Mouse (Mus musculus) ES-CJ7 (cell line): Measurements from ENCODE around the gene Fam229a.
A peak's percentile ranks its signal among the peaks of the same experiment; 100 is the strongest.
"Not testable (repeated sequence)": the region's sequence is repeated elsewhere in the genome, so short reads cannot be mapped to it uniquely, and the experiment has no call there.

Source experiments
- DNase-seq: peaks from one replicate; pipeline ENCODE4 v3.0.0; 2011; ENCODE audit warnings: low read depth, low spot score

Gene Fam229a

DNA sequence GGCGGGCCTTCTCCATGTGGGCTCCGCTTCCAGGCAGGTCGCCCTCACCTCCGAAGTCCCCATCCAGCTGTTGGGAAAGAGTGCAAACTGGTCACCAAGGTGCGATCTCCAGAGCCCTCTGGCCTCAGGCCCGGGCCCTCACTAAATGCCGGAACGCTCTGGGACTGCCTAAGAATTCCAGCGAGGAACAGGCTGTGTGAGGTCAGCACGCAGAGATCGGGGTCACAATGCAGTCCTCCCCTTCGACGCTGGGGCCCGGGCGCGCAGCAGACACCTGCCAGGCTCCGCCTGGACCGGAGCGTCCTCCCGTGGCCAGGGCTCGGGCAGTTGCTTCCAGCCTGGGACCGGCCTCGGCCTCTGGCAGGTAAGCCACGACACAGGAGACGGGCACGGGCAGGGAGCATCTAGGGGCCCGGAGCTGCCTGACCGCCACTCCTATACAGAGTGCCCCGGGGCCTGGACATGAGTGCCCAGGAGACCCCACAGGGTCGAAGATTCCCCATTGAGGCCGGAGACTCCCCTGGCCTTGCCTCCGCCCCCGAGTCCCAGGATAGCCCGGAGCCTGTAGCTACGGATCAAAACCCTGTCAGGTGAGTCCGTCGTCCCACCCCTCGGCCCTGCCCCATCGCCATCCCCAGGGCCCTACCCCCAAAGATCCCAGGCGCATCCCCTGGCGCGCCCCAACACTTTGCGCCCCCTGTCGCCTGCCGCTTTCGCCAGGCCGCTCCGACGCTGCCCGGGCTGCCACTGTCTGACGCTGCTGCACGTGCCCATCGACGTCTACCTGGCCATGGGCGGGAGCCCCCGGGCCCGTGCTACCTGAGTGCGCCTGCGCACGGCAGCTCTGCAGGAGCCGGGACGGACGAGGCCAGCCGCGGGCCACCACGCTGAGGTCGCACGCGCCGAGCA lies at the start of gene Fam229a, which contains the start of gene Tssk3:
TSS of gene Fam229a (plus strand) at position 219 of the 909 bp plus-strand sequence.
TSS of gene Tssk3 (minus strand) at position 51 of the 909 bp plus-strand sequence.
- DNase-seq = peak; percentile 52

DNA sequence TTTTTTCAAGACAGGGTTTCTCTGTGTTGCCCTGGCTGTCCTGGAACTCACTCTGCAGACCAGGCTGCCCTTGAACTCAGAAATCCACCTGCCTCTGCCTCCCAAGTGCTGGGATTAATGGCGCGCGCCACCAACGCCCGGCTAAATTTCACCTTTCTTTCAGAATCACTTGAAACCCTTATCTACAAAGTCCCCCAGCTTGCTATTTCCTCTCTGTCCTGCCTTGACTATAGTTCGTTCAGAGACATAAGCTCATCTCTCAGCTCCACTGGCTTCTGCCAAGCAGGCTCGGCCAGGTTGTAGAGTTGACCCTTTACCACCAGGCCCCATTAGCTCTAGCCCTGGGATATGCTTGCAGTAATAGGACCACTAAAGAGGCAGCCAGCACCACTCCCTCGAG lies 43.6 kb upstream of the Fam229a start:
- no peak for DNase-seq

DNA sequence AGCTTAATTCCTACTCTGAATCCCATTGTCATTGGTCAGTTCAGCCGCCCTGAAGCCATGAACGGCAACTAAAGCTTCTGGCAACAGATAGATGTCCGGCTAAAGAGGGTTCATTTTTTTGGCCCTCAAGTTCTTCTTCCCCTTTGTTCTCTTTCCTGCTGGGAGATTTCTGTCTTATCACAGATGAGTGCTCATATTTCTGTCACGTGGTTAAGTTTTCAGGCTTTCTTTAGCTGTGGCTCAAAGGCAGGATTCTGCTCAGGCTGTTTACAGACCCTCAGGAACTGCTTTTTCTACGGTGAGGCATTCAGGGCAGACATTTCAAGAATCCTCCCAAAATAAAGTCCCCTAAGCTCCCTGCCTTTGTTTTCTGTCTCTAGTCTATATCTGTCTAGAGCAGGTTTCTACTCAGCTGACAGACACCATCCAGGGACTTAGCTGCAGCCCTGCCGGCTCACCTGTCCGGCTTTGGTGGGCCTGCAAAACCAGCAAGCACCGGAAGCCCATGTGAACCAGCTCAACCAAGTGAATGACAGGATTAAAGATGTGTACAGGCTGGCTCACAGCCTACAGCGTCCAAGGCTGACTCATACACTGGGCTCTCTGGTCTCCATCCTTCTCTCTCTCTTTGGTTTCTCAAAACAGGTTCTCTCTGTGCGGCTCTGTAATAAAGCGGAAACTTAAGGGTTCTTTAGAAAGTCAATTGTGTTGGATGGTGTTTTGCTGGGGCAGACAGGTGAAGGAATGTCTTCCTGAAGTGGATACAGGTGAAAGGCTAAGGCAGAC lies 43.0 kb upstream of the Fam229a start:
- DNase-seq = no peak

DNA sequence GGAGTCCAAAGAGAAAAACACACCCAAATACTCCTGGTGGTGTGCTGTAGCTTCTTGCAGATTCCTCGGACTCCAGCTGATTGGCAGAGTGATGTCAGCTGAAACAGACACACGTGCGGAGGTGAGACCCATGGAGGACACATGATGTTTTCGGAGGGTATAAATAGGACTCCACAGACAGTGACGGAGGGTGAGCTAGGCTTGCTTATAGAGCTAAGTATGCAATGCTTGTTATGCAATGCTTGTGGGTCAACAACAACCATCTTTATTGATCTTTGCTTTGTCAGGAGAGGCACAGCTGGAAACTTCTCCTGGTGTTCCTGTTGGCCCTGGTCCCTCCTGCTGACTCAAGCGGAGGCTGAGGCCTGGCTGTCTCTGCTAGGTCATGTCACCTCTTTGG lies 42.3 kb upstream of the Fam229a start:
- DNase-seq = no peak

DNA sequence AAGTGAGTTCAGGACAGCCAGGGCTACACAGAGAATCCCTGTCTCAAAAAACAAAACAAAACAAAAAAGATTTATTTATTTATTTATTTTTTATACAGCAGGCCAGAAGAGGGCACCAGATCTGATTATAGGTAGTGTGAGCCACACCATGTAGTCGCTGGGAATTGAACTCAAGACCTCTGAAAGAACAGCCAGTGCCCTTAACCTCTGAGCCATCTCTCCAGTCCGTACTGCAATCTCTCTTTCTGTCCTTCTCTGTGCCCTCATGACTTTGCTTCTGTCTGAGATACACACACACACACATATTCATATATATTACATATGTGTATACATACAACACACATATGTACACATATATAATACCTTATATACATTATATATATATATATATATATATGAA lies 40.1 kb upstream of the Fam229a start:
- DNase-seq = no peak

DNA sequence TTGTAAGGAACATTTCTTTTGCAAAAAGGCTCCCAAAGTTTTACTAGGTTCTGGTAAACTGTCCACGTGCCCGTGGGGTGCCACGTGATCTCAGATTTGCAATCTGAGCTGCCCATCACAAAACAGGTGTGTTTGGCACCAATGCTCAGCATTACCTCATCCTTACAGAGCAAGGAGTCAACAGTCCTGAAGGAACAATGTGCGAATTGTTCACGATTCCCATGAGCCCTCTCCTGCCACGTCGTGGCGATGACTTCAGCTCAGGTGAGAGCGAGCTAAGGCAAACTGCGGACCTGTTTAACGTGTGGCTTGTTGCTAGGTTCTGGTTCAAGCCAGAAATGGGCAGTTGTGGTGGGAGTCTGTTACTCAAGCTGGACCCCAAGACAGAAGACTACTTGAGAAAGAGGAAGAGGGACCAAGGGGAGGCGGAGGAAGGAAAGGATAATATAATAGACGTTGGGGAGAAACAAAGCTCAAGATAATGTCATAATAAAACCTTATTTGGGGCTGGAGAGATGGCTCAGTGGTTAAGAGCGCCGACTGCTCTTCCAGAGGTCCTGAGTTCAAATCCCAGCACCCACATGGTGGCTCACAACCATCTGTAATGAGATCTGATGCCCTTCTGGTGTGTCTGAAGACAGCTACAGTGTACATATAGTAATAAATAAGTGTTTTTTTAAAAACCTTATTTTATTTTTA lies 39.4 kb upstream of the Fam229a start:
- DNase-seq = peak; percentile 41

DNA sequence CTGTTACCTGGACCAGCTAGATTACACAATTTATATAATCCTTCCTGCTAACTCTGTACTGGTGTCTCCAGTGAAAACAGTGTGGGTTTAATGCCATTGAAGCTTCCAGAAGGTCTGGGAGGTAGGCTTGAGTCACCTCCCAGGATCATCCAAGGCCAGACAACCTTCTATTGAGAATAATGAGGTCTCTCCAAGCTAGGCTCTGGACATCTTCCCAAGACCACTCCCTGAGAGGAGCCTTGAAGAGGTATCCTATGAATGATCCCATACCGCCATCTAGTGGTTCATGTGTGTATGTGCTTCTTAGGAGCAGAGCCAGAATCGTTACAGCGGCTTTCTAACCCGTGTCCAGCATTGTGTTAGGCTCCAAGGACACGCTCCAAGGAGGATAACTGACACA lies 35.7 kb upstream of the Fam229a start:
- DNase-seq = peak; percentile 93

DNA sequence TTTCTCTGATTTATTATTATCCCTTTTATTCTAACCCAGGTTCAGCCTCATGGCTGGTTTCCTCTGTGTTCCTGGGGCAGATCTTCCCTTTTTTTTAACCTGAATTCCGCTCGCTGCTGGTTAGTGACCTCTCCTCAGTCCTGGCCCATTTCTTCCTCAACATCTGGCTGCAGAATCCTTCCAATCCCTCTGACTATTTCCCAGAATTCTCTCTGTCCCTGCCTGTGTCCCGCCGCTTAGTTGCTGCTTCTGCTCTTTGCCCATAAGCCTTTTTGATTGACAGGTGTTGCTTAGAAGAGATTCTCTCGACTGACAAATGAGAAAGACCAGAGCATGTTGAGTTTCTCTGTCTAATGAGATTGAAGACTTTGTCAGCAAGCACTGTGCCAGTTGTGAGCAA lies 34.9 kb upstream of the Fam229a start:
- no peak for DNase-seq

DNA sequence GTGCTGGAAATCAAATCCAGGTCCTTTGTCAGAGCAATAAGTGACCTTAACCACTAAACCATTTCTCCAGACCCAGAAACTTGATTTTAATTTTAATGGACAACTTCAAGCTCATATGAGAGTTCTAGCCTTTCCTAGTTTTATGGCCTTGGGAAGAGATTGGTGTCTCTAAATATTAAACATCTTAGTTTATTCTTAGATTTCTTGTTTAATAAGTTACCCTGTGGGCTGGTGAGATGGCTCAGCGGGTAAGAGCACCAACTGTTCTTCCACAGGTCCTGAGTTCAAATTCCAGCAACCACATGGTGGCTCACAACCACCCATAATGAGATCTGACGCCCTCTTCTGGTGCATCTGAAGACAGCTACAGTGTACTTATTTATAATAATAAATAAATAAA lies 33.7 kb upstream of the Fam229a start:
- DNase-seq = not testable (repeated sequence)

DNA sequence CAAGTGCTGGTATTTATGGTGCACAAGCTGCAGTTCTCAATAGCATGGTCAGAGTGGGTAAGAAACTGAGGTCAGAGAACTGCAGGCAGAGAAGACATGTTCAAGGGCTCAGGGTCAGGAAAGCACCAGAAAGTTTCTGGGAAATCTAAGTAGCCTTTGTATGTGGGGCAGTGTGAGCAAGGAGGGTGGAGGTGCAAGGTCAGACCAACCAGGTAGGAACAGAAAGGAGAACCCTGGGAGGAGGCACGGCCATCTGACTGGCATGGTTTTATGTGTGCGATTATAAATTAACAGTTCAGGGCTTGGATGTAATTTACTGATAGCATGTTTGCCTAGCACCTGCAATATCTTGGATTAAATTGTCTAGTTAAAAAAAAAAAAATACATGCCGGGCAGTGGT lies 31.3 kb upstream of the Fam229a start:
- no peak for DNase-seq

DNA sequence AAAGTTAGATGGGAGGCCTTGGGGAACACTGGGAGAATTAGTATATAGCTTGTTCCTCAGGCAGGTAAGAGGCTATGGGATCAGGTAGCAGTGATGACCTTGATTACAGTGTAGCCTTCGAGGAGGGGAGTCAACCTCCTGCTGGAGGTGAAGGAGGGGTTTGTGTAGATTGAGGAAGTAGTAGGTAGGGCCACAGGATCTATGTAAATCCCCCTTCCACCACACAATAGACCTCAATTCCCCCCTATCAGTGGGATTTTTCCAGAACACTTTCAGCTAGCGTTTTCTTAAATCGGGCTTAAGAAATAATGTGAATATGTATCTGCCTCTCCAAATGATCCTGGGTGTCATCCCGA lies 30.2 kb upstream of the Fam229a start:
- peak; percentile 69 for DNase-seq

DNA sequence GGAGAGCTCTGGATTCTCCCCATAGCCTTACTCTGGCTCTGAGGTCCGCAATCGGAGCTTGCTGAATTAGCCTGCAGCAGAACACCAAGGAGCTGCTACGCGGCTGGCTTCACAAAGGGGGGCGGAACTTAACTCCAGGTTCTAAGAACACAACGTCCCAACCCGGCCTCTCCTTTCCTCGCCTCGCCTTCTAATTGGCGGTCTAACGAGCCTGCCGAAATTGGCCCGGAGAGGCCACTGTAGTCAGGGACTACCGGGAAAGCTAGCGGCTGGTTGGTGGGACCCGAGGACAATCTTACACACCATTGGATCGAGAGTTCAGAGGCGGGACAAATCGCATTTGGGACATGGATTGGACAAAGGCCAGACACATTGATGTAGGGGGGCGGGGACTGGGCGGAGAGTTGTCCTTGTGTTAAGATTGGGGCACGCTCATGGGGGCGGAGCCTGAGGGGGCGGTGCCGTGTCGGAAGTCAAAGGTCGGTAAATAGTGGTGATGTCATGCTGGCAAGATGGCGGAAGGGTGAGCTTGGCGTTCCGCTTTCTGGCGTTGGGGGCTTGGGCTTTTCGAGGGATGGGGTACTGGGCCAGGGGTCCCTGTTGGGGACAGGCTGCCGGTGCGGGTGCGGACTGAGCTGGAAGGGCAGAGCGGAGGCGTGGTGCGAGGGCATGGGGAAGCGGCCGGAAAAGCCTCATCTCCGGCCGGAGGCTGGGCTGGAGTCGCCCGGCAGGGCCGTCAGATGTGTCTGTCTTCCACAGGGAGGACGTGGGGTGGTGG lies 29.6 kb upstream of the Fam229a start, which contains the start of gene Bsdc1:
TSS of gene Bsdc1 (plus strand) at position 399 of the 778 bp plus-strand sequence.
- DNase-seq = peak; percentile 100

DNA sequence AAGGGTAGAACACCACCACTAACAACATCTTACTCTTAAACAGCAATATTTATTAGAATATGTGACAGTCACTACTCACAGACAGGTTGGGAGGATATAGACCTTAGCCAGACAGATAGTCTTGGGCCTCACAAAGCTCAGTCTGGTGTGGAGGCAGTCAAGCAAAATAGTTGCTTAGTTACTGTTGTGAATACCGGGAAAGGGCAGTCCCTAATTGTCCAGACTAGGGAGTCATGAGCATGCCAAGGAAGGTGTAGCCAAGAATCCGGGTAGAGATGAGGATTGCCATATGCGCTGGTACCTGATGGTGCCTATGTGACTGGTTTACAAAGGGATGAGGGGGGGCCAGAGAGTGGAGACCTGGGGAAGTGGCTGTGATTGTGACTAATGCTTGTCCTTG lies 28.9 kb upstream of the Fam229a start:
- DNase-seq = no peak

DNA sequence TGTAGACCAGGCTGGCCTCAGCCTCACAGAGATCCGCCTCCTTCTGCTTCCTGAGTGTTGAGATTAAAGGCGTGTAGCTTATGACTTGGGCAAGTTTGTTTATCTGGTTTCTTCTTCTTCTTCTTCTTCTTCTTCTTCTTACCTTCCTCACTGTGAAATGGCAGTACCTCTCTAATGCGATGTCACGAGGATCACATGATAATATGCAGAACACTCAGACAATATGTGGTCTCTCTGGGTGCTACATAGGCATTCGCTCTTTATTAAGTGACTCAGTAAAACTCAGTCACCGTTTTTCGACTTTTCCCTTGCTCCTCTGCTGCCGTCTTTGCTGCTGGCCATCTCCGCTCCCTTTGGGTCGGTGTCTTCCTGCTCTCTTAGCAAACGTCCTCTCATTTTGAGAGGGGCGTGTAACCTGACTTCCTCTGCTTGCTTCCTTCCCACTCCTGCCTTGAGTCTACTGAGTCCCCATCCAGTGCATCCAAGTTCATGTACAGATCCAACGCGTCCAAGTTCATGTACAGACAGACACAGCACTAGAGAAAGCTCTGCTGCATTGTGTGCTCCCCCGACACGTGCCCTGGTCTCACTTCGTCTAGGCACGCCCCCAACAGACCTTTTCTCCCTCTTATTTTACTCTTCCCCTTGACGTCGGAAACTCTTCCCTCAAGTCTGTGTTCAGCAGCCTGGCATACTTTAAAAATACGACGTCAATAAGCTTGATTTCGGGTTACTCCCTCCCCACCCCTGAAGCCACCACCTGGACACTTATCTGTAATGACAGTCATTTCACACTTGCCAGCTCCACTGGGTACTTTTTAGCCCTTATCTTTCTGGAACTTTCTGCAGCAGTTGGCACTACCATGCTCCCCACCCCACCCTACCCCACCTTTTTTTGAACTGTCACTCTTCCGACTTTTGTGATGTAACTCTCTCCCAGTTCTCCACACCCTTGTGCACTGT lies 27.6 kb upstream of the Fam229a start:
- no peak for DNase-seq

DNA sequence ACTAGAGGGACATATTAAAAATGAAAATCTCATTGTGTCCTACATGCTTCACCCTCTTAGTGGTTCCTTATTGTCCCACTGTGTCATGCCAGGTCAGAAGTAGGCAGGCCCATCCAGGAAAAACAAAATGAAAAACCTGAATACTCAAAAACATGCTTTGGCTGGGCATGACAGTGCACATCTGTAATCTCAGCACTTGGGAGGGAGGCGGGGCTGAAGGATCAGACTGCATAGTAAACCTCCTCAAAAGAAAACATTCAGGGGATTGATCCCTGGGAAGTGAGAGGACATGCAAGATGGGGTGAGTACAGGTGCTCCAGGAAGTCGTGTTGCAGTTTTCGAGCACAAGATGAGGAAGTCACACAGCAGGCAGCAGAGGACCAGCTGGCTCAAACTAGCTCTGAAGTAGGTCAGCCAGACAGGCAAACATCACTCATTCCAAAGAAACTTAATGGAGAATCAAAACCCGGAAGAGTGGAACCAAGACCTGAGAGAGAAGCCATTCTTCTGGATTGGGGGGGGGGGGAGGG lies 26.6 kb upstream of the Fam229a start:
- peak; percentile 35 for DNase-seq

DNA sequence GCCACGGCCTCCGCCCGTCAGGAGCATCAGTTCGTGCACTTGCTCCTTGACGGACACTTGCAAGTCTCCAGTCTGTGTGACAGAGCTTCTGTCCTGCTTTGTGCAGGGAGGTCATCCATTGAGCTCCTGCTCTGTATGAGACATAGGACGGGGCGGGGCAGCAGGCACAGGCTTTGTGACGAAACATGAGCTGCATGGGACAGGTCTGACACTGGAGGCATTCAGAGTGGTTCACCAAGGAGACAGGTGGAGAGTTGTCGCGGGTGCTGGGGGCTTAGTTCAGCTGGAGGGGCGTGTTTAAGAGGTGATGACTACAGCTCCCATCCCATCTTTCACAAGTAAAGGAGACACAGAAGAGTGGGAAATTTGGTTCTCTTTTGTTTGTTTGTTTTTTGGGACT lies 14.9 kb upstream of the Fam229a start:
- no peak for DNase-seq

DNA sequence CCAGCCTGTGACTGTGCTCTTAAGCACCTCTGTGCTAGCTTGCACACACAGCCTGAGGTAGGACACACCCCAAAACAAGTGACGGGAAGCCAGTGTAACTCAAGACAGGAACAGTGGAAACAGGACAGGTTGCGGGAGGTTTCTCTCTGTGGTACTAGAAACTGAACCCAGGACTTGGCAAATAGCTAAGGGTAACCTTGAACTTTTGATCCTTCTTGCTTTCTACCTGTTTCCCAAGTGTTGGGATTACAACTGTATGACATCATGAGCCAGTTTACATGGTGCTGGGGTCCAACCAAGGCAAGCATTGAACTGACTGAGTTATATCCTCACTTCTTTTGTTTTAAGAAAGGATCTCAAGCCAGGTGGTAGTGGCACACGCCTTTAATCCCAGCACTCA lies 11.1 kb upstream of the Fam229a start:
- no peak for DNase-seq

DNA sequence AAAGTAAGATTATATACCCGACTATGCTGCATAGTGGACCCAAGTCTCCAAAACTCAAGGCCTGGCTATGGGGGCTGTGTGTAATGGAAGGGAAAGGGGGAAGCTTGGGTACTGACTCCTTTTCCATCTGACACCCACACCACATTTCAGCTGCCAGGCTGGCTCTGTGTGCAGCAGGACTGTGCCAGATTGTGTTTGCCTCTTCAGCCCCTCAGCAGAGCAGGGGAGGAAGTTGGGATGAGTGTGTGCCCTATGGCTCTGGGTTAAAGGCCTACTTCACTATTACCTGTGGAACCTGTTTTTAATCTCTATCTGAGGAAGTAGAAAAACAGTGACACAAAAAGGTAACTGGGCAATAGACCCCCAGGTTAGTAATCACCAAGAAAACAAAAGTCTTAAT lies 9.9 kb upstream of the Fam229a start:
- no peak for DNase-seq

DNA sequence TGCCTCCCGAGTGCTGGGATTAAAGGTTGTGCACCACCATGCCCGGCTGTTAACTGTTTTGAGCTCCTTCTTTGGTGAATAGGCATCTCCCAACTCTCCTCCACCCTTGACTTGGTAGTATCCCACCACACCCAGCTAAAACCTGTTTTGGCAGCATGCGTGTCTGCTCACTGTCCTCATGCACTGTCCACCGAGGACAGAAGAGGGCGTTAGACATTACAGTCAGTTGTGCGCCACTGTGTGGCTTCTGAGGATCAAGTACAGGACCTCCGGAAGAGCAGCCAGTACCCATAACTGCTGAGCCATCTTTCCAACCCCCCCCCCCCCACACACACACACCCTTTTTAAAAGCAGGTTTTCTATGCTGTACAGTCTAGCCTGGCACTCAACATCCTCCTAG lies 3.7 kb downstream of the Fam229a start:
- peak; percentile 54 for DNase-seq
